Mouse (Mus musculus) embryonic facial prominence, embryonic 13.5 days (tissue): Measurements from ENCODE around the gene Sorcs3. TPM values are rescaled to one million over a fixed set of nuclear protein-coding genes. Genes with fewer than 3 reads are reported as not detected.

Experiments
- ATAC-seq: fragments of 200-750 bp; cut with Nextera tagmentation; 2 replicates; pipeline ENCODE4 v1.8.0; 2017; ENCODE audit warnings: low read depth; ENCODE audit not compliant: insufficient number of reproducible peaks, insufficient read depth, low FRiP score, low TSS enrichment
- H3K27ac ChIP-seq: fragments of 300-500 bp; sonication (generic); 2 replicates; pipeline ENCODE4 v1.5.1; 2015; ENCODE audit warnings: moderate library complexity, mild to moderate bottlenecking, inconsistent platforms
- H3K27me3 ChIP-seq: fragments of 300-500 bp; sonication (generic); 2 replicates; pipeline ENCODE4 v1.6.1; 2015; ENCODE audit warnings: mild to moderate bottlenecking, inconsistent platforms
- H3K36me3 ChIP-seq: fragments of 300-500 bp; sonication (generic); 2 replicates; pipeline ENCODE4 v1.6.1; 2015; ENCODE audit warnings: mild to moderate bottlenecking, inconsistent platforms
- H3K4me1 ChIP-seq: fragments of 300-500 bp; sonication (generic); 2 replicates; pipeline ENCODE4 v1.6.1; 2015; ENCODE audit warnings: inconsistent platforms
- H3K4me2 ChIP-seq: fragments of 300-500 bp; sonication (generic); 2 replicates; pipeline ENCODE4 v1.6.1; 2015; ENCODE audit warnings: moderate library complexity, mild to moderate bottlenecking, inconsistent platforms
- H3K4me3 ChIP-seq: fragments of 300-500 bp; sonication (generic); 2 replicates; pipeline ENCODE4 v1.5.1; 2015; ENCODE audit warnings: mild to moderate bottlenecking, inconsistent platforms
- H3K9ac ChIP-seq: fragments of 300-500 bp; sonication (generic); 2 replicates; pipeline ENCODE4 v1.6.1; 2015; ENCODE audit warnings: mild to moderate bottlenecking, inconsistent platforms
- H3K9me3 ChIP-seq: fragments of 300-500 bp; sonication (generic); 2 replicates; pipeline ENCODE4 v1.6.1; 2016; ENCODE audit warnings: inconsistent platforms
- WGBS: fragments of 180-500 bp; shearing (Covaris S2); methylation state at CpG from one replicate; pipeline ENCODE4 v1.1.7; 2015; ENCODE audit warnings: mixed read lengths; 5-methylcytosine and 5-hydroxymethylcytosine counted together
- polyA plus RNA-seq: library from polyadenylated mRNA; unstranded; fragments of >200 nt; fragmentation: Nextera tagmentation; extraction: Ambion mirVana; gene quantifications from 2 replicates; pipeline ENCODE4 v1.2.1, GENCODE M21; 2015

The Sorcs3 gene
- polyA plus RNA-seq, 1 experiment from 2014 or later, result 0.55 TPM

DNA sequence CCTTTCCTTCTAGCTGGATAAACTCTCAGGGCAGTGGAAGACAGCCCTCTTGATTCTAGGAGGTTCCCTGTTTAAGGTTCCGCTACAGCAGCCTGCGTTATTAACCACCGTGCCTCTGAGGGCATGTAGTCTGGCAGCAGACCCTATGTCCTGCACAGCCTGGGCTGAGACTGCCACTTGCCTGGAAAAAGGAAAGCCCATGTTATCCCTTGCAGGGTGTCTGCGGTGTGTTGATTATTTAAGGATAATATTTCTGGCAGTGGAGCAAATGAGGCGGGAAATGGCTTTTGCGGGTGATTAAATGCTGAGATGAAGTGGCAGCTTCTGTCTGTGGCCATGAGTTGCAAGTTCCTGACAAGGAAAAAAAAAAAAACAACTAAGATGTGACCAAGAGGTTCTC, 131.6 kb downstream of the Sorcs3 start:
- no peaks in the 10 kb centered on the region for H3K36me3 ChIP-seq
- H3K9me3 ChIP-seq, result no peaks in the 10 kb centered on the region
- peaks cover 4% of the 10 kb centered on the region; the same call in 1 of the 2 replicates for H3K4me1 ChIP-seq
- WGBS, result 78% methylated on average over 6 of the region's 6 CpGs
- ATAC-seq, result no peak
- H3K27ac ChIP-seq, result no peak overlapping the region
- peaks cover 8% of the 10 kb centered on the region for H3K27me3 ChIP-seq
- no peak overlapping the region for H3K4me3 ChIP-seq
- H3K9ac ChIP-seq, result no peak overlapping the region
- H3K4me2 ChIP-seq, result no peak overlapping the region

DNA sequence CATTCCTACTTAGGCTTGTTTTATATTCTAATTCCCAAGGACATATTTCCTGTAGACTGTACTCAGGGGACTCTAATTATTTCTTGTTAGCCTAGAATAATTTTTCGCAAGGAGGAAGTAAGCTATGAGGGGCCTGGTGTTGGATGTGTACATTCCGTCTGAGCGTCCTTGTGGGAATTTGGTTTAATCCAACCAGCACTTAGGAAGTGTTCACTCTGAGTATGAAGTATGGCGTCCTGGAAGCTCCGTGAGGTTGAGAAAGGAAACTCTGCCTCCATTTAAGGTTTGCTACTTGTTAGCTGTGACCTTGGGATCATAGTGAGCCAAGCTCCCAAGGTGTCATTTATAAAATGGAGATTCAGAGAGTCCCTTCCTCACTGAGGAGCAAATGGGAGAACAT, 132.3 kb downstream of the Sorcs3 start:
- WGBS, result 80% methylated on average over 5 of the region's 5 CpGs
- H3K27ac ChIP-seq, result no peak overlapping the region
- no peak overlapping the region for H3K4me2 ChIP-seq
- peaks cover 10% of the 10 kb centered on the region for H3K4me1 ChIP-seq
- no peak overlapping the region for H3K4me3 ChIP-seq
- H3K27me3 ChIP-seq, result peaks cover 8% of the 10 kb centered on the region
- no peaks in the 10 kb centered on the region for H3K36me3 ChIP-seq
- H3K9ac ChIP-seq, result no peak overlapping the region
- ATAC-seq, result no peak
- H3K9me3 ChIP-seq, result no peaks in the 10 kb centered on the region

DNA sequence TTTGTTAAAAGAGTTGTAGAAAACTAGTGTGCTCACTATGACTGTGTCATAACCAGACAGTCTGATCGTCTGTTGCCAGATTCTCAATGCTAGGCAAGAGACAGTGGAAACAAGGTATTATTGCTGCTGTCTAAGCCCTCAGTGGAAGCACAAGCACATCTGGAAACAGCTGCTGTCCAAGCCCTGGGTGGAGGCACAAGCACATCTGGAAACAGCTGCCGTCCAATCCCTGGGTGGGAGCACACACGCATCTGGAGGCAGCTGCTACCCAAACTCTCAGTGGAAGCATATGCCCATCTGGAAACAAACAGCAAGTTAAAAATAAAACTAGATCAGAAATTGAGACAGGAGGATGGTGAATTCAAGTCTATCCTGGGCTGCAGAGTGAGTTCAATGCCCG, 136.9 kb downstream of the Sorcs3 start:
- no peak for ATAC-seq
- no peaks in the 10 kb centered on the region for H3K9me3 ChIP-seq

DNA sequence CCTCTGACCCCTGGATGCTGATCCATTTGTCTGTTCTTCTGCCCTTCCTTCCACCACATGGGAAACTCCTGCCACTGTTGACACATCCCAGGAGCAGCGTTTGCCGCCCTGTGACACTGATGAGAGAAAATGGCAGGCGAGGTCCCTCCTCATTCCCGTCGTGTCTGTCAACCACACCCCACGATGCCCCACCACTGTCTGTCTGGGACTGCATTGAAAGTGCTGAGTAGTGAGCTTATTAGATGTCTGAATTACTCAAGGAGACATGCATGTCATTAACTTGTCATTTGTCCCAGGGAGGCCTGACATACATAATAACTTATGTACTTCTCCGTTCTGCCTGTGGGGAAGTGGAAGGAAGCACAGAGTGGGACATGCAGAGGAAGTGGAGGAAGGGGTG, 137.6 kb downstream of the Sorcs3 start:
- Histone ChIP-seq H3K36me3 (no peaks in the 10 kb centered on the region), H3K9me3 (no peaks in the 10 kb centered on the region), H3K4me2 (0 out of 2 replicates have a peak overlapping the region, but pooled peaks have one; percentile 14), H3K4me1 (peaks cover 18% of the 10 kb centered on the region), H3K27ac (no peak overlapping the region), H3K9ac (no peak overlapping the region), H3K27me3 (0 out of 2 replicates have a peak, but pooled peaks cover 4% of the 10 kb centered on the region), H3K4me3 (no peak overlapping the region)
- WGBS, result 11% methylated on average over 7 of the region's 7 CpGs
- ATAC-seq, result no peak

More for the DNA sequence above, 136.9 kb downstream of the Sorcs3 start:
- no peak overlapping the region for H3K27ac ChIP-seq
- no peak overlapping the region for H3K4me3 ChIP-seq
- H3K4me2 ChIP-seq, result no peak overlapping the region
- H3K27me3 ChIP-seq, result 0 out of 2 replicates have a peak, but pooled peaks cover 4% of the 10 kb centered on the region
- no peak overlapping the region for H3K9ac ChIP-seq
- 29% methylated on average over 4 of the region's 4 CpGs for WGBS
- peaks cover 18% of the 10 kb centered on the region for H3K4me1 ChIP-seq
- H3K36me3 ChIP-seq, result no peaks in the 10 kb centered on the region

DNA sequence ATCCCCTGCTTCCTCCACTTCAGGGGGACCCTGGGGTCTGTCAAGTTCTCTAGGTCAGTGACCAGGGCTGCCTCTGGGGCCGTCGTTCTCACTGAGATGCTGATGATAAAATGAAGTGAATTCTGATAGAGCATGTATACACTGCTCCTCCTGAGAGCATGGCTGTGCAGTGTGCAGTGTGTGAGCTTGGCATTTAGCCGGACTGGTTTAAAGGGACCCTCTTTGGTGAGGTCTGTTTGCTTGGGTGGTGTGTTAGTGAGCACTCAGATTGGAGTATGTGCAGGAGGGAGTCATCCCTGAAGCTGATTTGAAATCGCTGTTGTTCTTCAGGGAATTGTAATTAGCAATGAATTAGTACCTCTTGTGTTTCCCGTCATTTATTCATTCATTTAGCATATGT, 141.3 kb downstream of the Sorcs3 start:
- Histone ChIP-seq H3K9me3 (no peaks in the 10 kb centered on the region), H3K27me3 (no peaks in the 10 kb centered on the region), H3K27ac (no peak overlapping the region), H3K9ac (no peak overlapping the region), H3K4me1 (peaks cover 17% of the 10 kb centered on the region), H3K36me3 (no peaks in the 10 kb centered on the region), H3K4me2 (no peak overlapping the region), H3K4me3 (no peak overlapping the region)
- WGBS, result 75% methylated on average over 5 of the region's 5 CpGs
- ATAC-seq, result no peak

DNA sequence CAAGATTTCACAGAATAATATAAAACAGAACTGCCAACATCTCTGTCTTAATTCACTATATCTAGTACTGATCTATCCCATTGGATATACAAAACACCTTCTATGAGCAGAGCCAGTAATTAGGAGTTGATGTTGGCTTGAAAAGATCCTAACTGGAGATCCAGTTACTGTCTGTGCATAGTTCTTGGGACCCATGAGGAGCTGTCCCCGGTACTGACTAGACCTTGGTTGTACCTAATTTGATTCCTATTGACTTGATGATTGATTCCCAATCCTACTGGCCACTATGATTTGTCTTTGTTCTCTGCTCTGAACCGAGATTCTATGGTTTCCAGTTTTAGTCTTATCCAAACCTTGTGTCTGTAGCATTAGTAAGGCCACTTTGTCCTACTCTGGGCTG, 151.0 kb downstream of the Sorcs3 start:
- Histone ChIP-seq H3K4me1 (no peaks in the 10 kb centered on the region), H3K9ac (no peak overlapping the region), H3K27me3 (no peaks in the 10 kb centered on the region), H3K4me2 (no peak overlapping the region), H3K4me3 (no peak overlapping the region), H3K27ac (no peak overlapping the region), H3K9me3 (no peaks in the 10 kb centered on the region), H3K36me3 (no peaks in the 10 kb centered on the region)
- ATAC-seq, result no peak
- 68% methylated on average over 2 of the region's 2 CpGs for whole genome bisulfite sequencing

DNA sequence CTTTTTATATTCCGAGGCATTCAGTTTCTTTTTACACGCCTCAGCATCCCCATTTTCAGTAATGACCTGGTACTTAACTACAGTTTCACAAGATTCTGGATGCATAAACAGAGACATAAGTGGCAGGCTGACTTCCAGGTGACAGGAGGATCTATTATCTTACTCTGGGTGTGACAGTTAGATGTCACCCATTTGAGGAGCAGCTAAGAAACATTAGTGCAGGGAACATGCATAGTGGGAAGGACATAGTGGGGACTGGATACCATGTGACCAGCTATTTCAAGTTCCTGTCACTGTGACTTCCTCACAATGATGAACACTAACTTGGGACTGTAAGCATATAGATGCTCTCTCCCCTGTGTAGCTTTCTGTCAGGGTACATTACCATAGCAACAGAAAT, 156.3 kb downstream of the Sorcs3 start:
- no peaks in the 10 kb centered on the region for H3K9me3 ChIP-seq
- H3K36me3 ChIP-seq, result no peaks in the 10 kb centered on the region
- WGBS, result 78% methylated on average over 2 of the region's 2 CpGs
- no peak overlapping the region for H3K4me2 ChIP-seq
- H3K27ac ChIP-seq, result no peak overlapping the region
- H3K4me3 ChIP-seq, result no peak overlapping the region
- no peaks in the 10 kb centered on the region for H3K4me1 ChIP-seq
- ATAC-seq, result no peak
- no peaks in the 10 kb centered on the region for H3K27me3 ChIP-seq
- H3K9ac ChIP-seq, result no peak overlapping the region

DNA sequence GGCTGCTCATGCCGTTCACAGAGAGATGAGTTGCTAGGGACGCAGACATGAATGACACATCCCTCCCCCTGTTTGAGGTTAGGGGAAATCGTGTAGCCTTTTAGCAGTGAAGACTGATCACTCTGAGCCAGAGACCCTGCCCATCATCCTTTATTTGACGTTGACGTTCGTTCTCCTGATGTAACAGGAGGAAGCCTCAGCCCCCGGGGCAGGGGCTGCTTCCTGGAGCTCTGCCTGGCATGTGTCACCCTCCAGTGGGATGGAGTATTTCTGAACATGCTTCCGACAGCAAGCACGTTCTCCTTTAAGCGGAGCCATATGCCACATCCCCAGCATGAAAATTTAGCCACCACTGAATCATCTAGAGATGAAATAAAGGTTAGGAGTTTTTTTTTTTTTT, 162.2 kb downstream of the Sorcs3 start:
- no peak overlapping the region for H3K4me3 ChIP-seq

DNA sequence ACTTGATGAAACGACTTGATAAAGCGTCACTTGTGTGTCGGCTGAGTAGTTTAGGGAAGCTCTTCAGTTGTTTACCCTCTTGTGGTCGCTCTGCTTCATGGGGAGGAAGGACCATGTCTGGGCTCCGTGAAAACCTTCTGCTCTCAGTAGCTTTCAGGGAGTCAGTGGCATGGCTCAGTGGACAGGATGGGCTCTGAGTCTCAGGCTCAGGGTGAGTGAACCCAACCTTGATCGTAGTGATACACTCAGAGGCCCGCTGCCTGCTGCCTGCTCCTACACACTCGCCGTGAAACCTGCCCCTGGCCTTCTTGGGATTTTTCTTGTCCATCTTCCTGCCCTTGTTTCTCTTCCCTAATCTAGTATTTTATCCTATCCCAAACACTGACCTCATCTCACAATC, 166.0 kb downstream of the Sorcs3 start:
- Histone ChIP-seq H3K4me3 (no peak overlapping the region), H3K4me1 (peaks cover 6% of the 10 kb centered on the region), H3K9ac (no peak overlapping the region), H3K27me3 (no peaks in the 10 kb centered on the region), H3K36me3 (no peaks in the 10 kb centered on the region), H3K9me3 (no peaks in the 10 kb centered on the region), H3K4me2 (no peak overlapping the region), H3K27ac (no peak overlapping the region)
- ATAC-seq, result no peak
- 87% methylated on average over 9 of the region's 9 CpGs for WGBS

More for the DNA sequence above, 162.2 kb downstream of the Sorcs3 start:
- ATAC-seq, result no peak
- Histone ChIP-seq H3K4me1 (peaks cover 6% of the 10 kb centered on the region), H3K36me3 (no peaks in the 10 kb centered on the region), H3K4me2 (peak overlapping the region; percentile 26; the same call in 1 of the 2 replicates), H3K27me3 (no peaks in the 10 kb centered on the region), H3K27ac (no peak overlapping the region), H3K9me3 (no peaks in the 10 kb centered on the region), H3K9ac (no peak overlapping the region)
- 15% methylated on average over 10 of the region's 10 CpGs for WGBS

DNA sequence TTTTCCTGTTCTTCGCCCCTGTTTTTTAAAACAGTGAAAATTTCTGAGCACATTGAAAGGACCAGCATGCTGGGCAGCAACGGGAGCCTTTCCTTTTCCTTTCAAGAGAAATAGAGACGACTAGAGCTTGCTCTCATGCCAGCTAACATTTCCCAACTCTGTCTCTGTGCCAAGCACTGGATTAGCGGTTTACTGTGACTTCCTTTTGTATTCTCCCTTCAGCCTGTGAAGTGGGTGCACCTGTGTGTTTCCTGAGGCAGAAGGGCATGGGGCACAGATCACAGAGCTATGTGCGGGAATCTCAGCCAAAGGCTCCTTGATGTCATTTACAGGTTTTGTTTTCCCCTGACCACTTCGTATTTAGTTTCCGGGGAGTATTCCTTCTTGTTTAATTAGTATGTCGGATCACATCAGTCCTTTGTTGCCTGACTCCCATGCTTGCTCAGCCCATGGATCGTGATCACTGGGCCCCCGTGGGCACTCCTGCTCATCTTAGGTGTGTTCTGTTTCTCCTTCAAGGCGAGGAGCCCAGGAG, 172.2 kb downstream of the Sorcs3 start:
- Histone ChIP-seq H3K36me3 (no peaks in the 10 kb centered on the region), H3K9me3 (no peaks in the 10 kb centered on the region), H3K4me3 (no peak overlapping the region), H3K27ac (no peak overlapping the region), H3K4me2 (no peak overlapping the region), H3K4me1 (no peaks in the 10 kb centered on the region), H3K9ac (no peak overlapping the region), H3K27me3 (no peaks in the 10 kb centered on the region)
- 76% methylated on average over 11 of the region's 11 CpGs for WGBS
- ATAC-seq, result no peak

DNA sequence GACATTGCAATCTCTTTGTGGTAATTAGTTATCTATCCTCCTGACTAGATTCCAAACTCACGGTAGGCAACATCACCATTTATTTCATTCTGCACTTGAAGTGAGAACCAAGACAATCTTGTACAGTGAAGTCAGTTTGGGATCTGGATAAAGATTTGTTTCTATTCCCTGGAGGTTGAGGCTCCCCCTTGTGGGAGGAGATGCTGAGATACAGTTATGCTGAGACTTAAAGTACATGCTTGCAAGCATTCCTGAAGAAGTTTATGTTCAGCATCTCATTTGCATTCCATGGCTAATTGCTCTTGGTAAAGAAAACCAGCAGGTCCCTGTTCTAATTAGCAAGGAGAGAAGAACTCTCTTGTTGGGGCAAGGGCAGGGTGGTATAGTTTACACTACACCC, 185.7 kb downstream of the Sorcs3 start:
- H3K36me3 ChIP-seq, result no peaks in the 10 kb centered on the region
- 71% methylated on average over 1 of the region's 1 CpGs for WGBS
- no peaks in the 10 kb centered on the region for H3K9me3 ChIP-seq
- no peaks in the 10 kb centered on the region for H3K27me3 ChIP-seq
- no peak for ATAC-seq
- H3K27ac ChIP-seq, result no peak overlapping the region
- no peak overlapping the region for H3K4me2 ChIP-seq
- no peaks in the 10 kb centered on the region for H3K4me1 ChIP-seq
- no peak overlapping the region for H3K9ac ChIP-seq
- no peak overlapping the region for H3K4me3 ChIP-seq

DNA sequence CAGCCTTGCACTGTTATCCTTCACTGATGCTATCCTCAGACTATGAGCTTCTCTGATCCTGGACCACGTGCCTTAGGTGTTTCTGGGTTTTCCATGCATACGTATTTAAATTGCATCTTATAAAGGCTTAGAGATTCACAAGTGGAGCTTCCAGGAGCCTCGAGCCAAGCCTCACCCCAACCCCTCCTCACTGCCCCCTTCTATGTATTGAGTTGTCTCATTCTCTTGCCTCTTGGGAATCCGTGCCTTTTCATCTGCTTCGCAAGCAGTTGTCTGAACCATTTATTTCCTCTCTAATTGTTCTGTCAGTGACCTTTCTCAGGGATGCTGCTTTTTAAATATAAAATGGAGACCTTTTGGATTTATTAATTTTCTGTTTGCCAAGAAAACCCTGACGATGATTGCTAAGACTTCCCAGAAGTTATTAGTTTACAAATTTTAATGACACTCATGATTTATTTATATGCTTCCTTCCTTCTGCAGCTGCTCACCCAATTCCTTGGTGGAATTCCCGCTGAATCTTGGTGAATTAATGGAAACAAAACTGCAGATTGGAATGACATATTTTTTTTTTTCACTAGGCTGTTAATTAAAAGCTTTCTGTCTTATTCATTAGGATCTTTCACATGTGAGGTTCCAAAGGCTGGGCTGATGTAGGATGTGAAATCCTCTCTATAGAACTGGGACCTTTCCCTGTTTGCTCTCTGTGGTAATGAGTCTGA, 199.1 kb downstream of the Sorcs3 start:
- H3K9ac ChIP-seq, result no peak overlapping the region
- ATAC-seq, result no peak
- no peak overlapping the region for H3K4me2 ChIP-seq
- no peak overlapping the region for H3K27ac ChIP-seq
- H3K36me3 ChIP-seq, result no peaks in the 10 kb centered on the region
- H3K27me3 ChIP-seq, result no peaks in the 10 kb centered on the region
- 66% methylated on average over 7 of the region's 7 CpGs for WGBS
- no peaks in the 10 kb centered on the region for H3K4me1 ChIP-seq
- H3K9me3 ChIP-seq, result no peaks in the 10 kb centered on the region
- no peak overlapping the region for H3K4me3 ChIP-seq
